Mouse (Mus musculus): ENCODE measurements around the gene H1fx.
"Not testable (repeated sequence)": the region's sequence is repeated elsewhere in the genome, so short reads cannot be mapped to it uniquely, and the experiment has no call there.

The H1fx gene

GRCm38 (mm10) chr6:87980374-87981029 is 935 bp downstream of the H1fx start:
- DNase-seq (ENCODE audit: low spot score) = peak; percentile 75

GRCm38 (mm10) chr6:87979728-87980127 is 1.7 kb downstream of the H1fx start:
- DNase-seq (ENCODE audit: low spot score) = no peak

- no peak for DNase-seq (ENCODE audit: low spot score)
Observed at GRCm38 (mm10) chr6:87970041-87970440, 11.4 kb downstream of the H1fx start.

GRCm38 (mm10) chr6:87962457-87962856 is 19.0 kb downstream of the H1fx start:
- DNase-seq (ENCODE audit: low spot score) = not testable (repeated sequence)

- no peak for DNase-seq (ENCODE audit: low spot score)
Observed at GRCm38 (mm10) chr6:87942179-87942578, 39.3 kb downstream of the H1fx start.

GRCm38 (mm10) chr6:87938941-87939340 is 42.5 kb downstream of the H1fx start:
- no peak for DNase-seq (ENCODE audit: low spot score)

GRCm38 (mm10) chr6:87937178-87937788 is 44.2 kb downstream of the H1fx start:
- peak; percentile 48 for DNase-seq (ENCODE audit: low spot score)

GRCm38 (mm10) chr6:87935037-87935436 is 46.4 kb downstream of the H1fx start:
- no peak for DNase-seq (ENCODE audit: low spot score)

Measured in ovary, adult 18-20 months (tissue).